21 mouse cellular contexts compared by ENCODE assay signal in genomic region chr1:57497489-57498037, GRCm38 (mm10).
A peak's percentile ranks its signal among the peaks of the same experiment; 100 is the strongest.
DNase-seq lines count a peak whose midpoint lies in the region; ATAC-seq and TF ChIP-seq lines count a peak whose summit lies in the region.
"Had no signal": no experiment of that assay in that cellular context is flagged by ENCODE, and none has a peak within 500 bp of the region (broad histone marks: within the 10 kb centered on the region; RNA-seq: fewer than 3 reads in every experiment).

No protein-coding gene starts in this region.

- DNase-seq in heart, adult 11 months, result peak; percentile 41
- no peak for DNase-seq in heart, adult 8-10 months (ENCODE audit: low spot score)
- DNase-seq in midbrain, postnatal 0 days (ENCODE audit: low spot score), result peak; percentile 36
- no peak for DNase-seq in midbrain, embryonic 10.5 days (ENCODE audit: low spot score)
- DNase-seq in forebrain, embryonic 14.5 days (ENCODE audit: low spot score), result peak; percentile 80
- DNase-seq in frontal cortex, postnatal 25 days (ENCODE audit: low spot score in 2 of 2), result no peak
- no peak for DNase-seq in gastrocnemius, adult 18-20 months (ENCODE audit: low spot score)
- DNase-seq: adrenal gland, adult 8-10 months; B cell, adult 2 months; cerebellum, adult 9-10 months; gastrocnemius, postnatal 14 days; heart, adult 2 months; heart, postnatal 4 days; kidney, adult 18-20 months; lung, postnatal 36 days; thymus, postnatal 4 days had no signal

- ATAC-seq in midbrain, postnatal 0 days (ENCODE audit: low FRiP score), result no peak
- peak; percentile 95 for ATAC-seq in forebrain, embryonic 14.5 days

- no peaks in the 10 kb centered on the region for H3K36me3 ChIP-seq in midbrain, postnatal 0 days (ENCODE audit: insufficient read depth, low read length)
- no peaks in the 10 kb centered on the region for H3K36me3 ChIP-seq in midbrain, embryonic 10.5 days
- no peaks in the 10 kb centered on the region for H3K36me3 ChIP-seq in forebrain, embryonic 14.5 days (ENCODE audit: control insufficient read depth, insufficient read depth, low read length)
- H3K36me3 ChIP-seq: embryonic facial prominence, embryonic 12.5 days; heart, embryonic 15.5 days; limb, embryonic 15.5 days; liver, embryonic 15.5 days had no signal

- TF ChIP-seq CTCF in midbrain, postnatal 0 days (IDR thresholded peaks at IDR 0.05), result no peak

- H3K4me3 ChIP-seq in midbrain, postnatal 0 days (ENCODE audit: low read depth, low read length), result no peak overlapping the region
- H3K4me3 ChIP-seq in midbrain, embryonic 10.5 days, result no peak overlapping the region
- no peak overlapping the region for H3K4me3 ChIP-seq in forebrain, embryonic 14.5 days (ENCODE audit: low read depth, low read length)
- H3K4me3 ChIP-seq: embryonic facial prominence, embryonic 12.5 days; heart, adult 2 months; heart, embryonic 15.5 days; limb, embryonic 15.5 days; liver, embryonic 15.5 days had no signal

- H3K27ac ChIP-seq in midbrain, postnatal 0 days (ENCODE audit: low read depth, low read length), result no peak overlapping the region
- no peak overlapping the region for H3K27ac ChIP-seq in midbrain, embryonic 10.5 days (replicated peaks)
- peak overlapping the region; percentile 50; the same call in 1 of the 2 replicates for H3K27ac ChIP-seq in forebrain, embryonic 14.5 days (ENCODE audit: low read depth, low read length)
- H3K27ac ChIP-seq: embryonic facial prominence, embryonic 12.5 days; heart, adult 2 months; heart, embryonic 15.5 days; kidney, postnatal 0 days; limb, embryonic 15.5 days; liver, embryonic 15.5 days had no signal

- H3K9ac ChIP-seq in midbrain, postnatal 0 days (replicated peaks; ENCODE audit: low read length, poor library complexity, severe bottlenecking), result no peak overlapping the region
- no peak overlapping the region for H3K9ac ChIP-seq in forebrain, embryonic 14.5 days (ENCODE audit: low read length)
- H3K9ac ChIP-seq: embryonic facial prominence, embryonic 12.5 days; heart, embryonic 15.5 days; limb, embryonic 15.5 days; liver, embryonic 15.5 days had no signal

- 59% methylated on average over 8 of the region's 8 CpGs for WGBS in midbrain, postnatal 0 days
- 78% methylated on average over 8 of the region's 8 CpGs for WGBS in midbrain, embryonic 10.5 days
- WGBS in forebrain, embryonic 14.5 days, result 28% methylated on average over 8 of the region's 8 CpGs

- H3K4me2 ChIP-seq in midbrain, postnatal 0 days (ENCODE audit: low read depth, low read length, poor library complexity, severe bottlenecking), result no peak overlapping the region
- no peak overlapping the region for H3K4me2 ChIP-seq in forebrain, embryonic 14.5 days (ENCODE audit: low read length)
- H3K4me2 ChIP-seq: embryonic facial prominence, embryonic 12.5 days; heart, embryonic 15.5 days; limb, embryonic 15.5 days; liver, embryonic 15.5 days had no signal

- H3K9me3 ChIP-seq in midbrain, postnatal 0 days (ENCODE audit: low read length), result no peaks in the 10 kb centered on the region
- no peaks in the 10 kb centered on the region for H3K9me3 ChIP-seq in midbrain, embryonic 10.5 days (replicated peaks)
- no peaks in the 10 kb centered on the region for H3K9me3 ChIP-seq in forebrain, embryonic 14.5 days (replicated peaks; ENCODE audit: control insufficient read depth, low read length)
- H3K9me3 ChIP-seq: embryonic facial prominence, embryonic 12.5 days; heart, embryonic 15.5 days; limb, embryonic 15.5 days; liver, embryonic 15.5 days had no signal

- H3K4me1 ChIP-seq in midbrain, postnatal 0 days (ENCODE audit: insufficient read depth, low read length), result no peaks in the 10 kb centered on the region
- 0 out of 2 replicates have a peak, but pooled peaks cover 3% of the 10 kb centered on the region for H3K4me1 ChIP-seq in midbrain, embryonic 10.5 days
- H3K4me1 ChIP-seq in forebrain, embryonic 14.5 days (ENCODE audit: control insufficient read depth, insufficient read depth, low read length), result peaks cover 4% of the 10 kb centered on the region
- H3K4me1 ChIP-seq: embryonic facial prominence, embryonic 12.5 days; heart, embryonic 15.5 days; limb, embryonic 15.5 days; liver, embryonic 15.5 days had no signal

- no peaks in the 10 kb centered on the region for H3K27me3 ChIP-seq in midbrain, postnatal 0 days (ENCODE audit: insufficient read depth, low read length)
- H3K27me3 ChIP-seq in midbrain, embryonic 10.5 days (ENCODE audit: low read depth, poor library complexity, severe bottlenecking), result no peaks in the 10 kb centered on the region
- H3K27me3 ChIP-seq in forebrain, embryonic 14.5 days (replicated peaks; ENCODE audit: control insufficient read depth, insufficient read depth, low read length), result no peaks in the 10 kb centered on the region
- H3K27me3 ChIP-seq: embryonic facial prominence, embryonic 12.5 days; heart, embryonic 15.5 days; limb, embryonic 15.5 days; liver, embryonic 15.5 days had no signal

Comparison
In these comparisons a context has a peak if more than half of its experiments do, and no peak if none do; other contexts are left out.
1. DNase-seq: peak in heart, adult 11 months (single experiment), midbrain, postnatal 0 days (single experiment) and forebrain, embryonic 14.5 days (single experiment); none in heart, adult 8-10 months (single experiment), midbrain, embryonic 10.5 days (single experiment), frontal cortex, postnatal 25 days (0 of 2) and gastrocnemius, adult 18-20 months (single experiment).